Mouse (Mus musculus) urinary bladder, postnatal 4 days (tissue): Measurements from ENCODE around the gene Eftud2.

ENCODE experiments used
- DNase-seq, 2 experiments: peaks; one replicate each; pipeline ENCODE4 v3.0.0; 2021 to 2022; ENCODE audit warnings: low spot score in 2 of 2

The Eftud2 gene

GRCm38 (mm10) chr11:102880585-102881313 is at the start of gene Eftud2, which contains the start of gene Ccdc103:
TSS of gene Eftud2 (minus strand) at chr11:102880985.
TSS of gene Ccdc103 (plus strand) at chr11:102881204.
- DNase-seq: peak; percentile 87 to 91

GRCm38 (mm10) chr11:102925351-102925717 is 44.5 kb upstream of the Eftud2 start:
- DNase-seq: no peak

GRCm38 (mm10) chr11:102924557-102925350 is 44.0 kb upstream of the Eftud2 start, which contains the start of gene Kif18b:
TSS of gene Kif18b (minus strand) at chr11:102925124.
- DNase-seq: peak; percentile 90 to 95

- no peak for DNase-seq
Observed at GRCm38 (mm10) chr11:102921491-102921890, 40.7 kb upstream of the Eftud2 start.

GRCm38 (mm10) chr11:102918077-102918476 is 37.3 kb upstream of the Eftud2 start:
- no peak for DNase-seq

- no peak for DNase-seq
Observed at GRCm38 (mm10) chr11:102915380-102915779, 34.6 kb upstream of the Eftud2 start.

- no peak for DNase-seq
Observed at GRCm38 (mm10) chr11:102911376-102911775, 30.6 kb upstream of the Eftud2 start.

GRCm38 (mm10) chr11:102903654-102904053 is 22.9 kb upstream of the Eftud2 start:
- no peak for DNase-seq

GRCm38 (mm10) chr11:102902107-102902506 is 21.3 kb upstream of the Eftud2 start:
- DNase-seq: no peak

- DNase-seq: no peak
Observed at GRCm38 (mm10) chr11:102901199-102901598, 20.4 kb upstream of the Eftud2 start.

GRCm38 (mm10) chr11:102900763-102901162 is 20.0 kb upstream of the Eftud2 start, which contains the start of gene Gfap:
TSS of gene Gfap (minus strand) at chr11:102900912.
- peak; percentile 64 to 87 for DNase-seq

GRCm38 (mm10) chr11:102898408-102898807 is 17.6 kb upstream of the Eftud2 start:
- no peak for DNase-seq

GRCm38 (mm10) chr11:102896641-102897040 is 15.9 kb upstream of the Eftud2 start:
- no peak for DNase-seq

GRCm38 (mm10) chr11:102895779-102896178 is 15.0 kb upstream of the Eftud2 start:
- DNase-seq: no peak

- no peak for DNase-seq
Observed at GRCm38 (mm10) chr11:102894716-102895115, 13.9 kb upstream of the Eftud2 start.

GRCm38 (mm10) chr11:102893015-102893651 is 12.3 kb upstream of the Eftud2 start:
- peak; percentile 72 to 77 for DNase-seq

- DNase-seq: no peak
Observed at GRCm38 (mm10) chr11:102890096-102890495, 9.3 kb upstream of the Eftud2 start.

GRCm38 (mm10) chr11:102888135-102888534 is 7.3 kb upstream of the Eftud2 start:
- DNase-seq: no peak

- no peak for DNase-seq
Observed at GRCm38 (mm10) chr11:102887433-102887832, 6.6 kb upstream of the Eftud2 start.

- no peak for DNase-seq
Observed at GRCm38 (mm10) chr11:102884616-102885219, 3.9 kb upstream of the Eftud2 start, which contains the start of gene Fam187a. TSS of gene Fam187a (plus strand) at chr11:102885169.

GRCm38 (mm10) chr11:102881314-102882198 is 771 bp upstream of the Eftud2 start:
- DNase-seq: no peak
